Mouse (Mus musculus) left cerebral cortex, adult 6 months (tissue): ENCODE measurements around the gene Ovca2. TPM values are rescaled to one million over a fixed set of nuclear protein-coding genes. Genes with fewer than 3 reads are reported as not detected.

Experiments
- long read RNA-seq, 2 experiments: library from polyadenylated mRNA; unstranded; transcript quantifications; one replicate each; pipeline ENCODE4 v2.0.0; 2019 to 2020
- polyA plus RNA-seq: library from polyadenylated mRNA; unstranded; fragments of <200 nt; fragmentation: Nextera tagmentation; gene quantifications from 2 replicates; pipeline ENCODE4 v1.2.3, GENCODE M21; 2021

Ovca2 gene
- 11.2 and 13.6 TPM in 2 replicates for polyA plus RNA-seq
- long read RNA-seq, experiment 1, transcript Ovca2-201 (2 exons, 2,670 nt) = major isoform, 19 of 29 reads
- long read RNA-seq, experiment 1, partial matches to known transcripts = 0 of 29 reads
- long read RNA-seq, experiment 1, other reads (novel, unspliced or antisense) = 7 of 29 reads
- long read RNA-seq, experiment 2, transcript Ovca2-201 (2 exons, 2,670 nt) = major isoform, 21 of 26 reads
- long read RNA-seq, experiment 2, partial matches to known transcripts = 0 of 26 reads
- long read RNA-seq, experiment 2, other reads (novel, unspliced or antisense) = 2 of 26 reads

DNA sequence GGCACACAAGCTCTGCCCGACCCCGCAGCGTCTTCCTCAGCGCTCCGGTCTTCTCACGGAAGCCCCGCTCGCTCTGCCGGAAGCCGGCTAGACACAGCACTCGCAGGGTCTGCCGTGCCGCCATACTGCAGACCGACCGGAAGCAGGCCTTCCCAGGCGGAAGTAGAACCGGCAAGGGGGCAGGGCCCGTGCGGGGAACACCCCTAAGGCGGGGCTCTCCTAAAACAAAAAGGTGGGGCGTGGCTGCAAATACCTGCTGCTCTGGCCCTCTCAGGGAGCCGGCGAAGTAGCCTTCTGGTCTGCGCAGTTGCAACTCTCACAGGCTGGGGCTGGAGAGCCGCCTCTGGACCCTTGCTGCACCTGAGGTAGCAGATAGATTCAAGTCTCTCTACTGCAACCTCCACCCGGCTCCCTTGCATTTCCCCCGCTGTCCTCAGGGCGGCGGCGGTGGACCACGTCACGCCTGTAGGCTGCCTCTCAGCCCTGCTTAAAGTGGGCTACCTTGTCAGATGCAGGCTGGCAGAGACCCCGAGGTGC lies at the start of gene Ovca2:
Gene Ovca2 (minus strand): TSS at position 164 of the 537 bp plus-strand sequence.

DNA sequence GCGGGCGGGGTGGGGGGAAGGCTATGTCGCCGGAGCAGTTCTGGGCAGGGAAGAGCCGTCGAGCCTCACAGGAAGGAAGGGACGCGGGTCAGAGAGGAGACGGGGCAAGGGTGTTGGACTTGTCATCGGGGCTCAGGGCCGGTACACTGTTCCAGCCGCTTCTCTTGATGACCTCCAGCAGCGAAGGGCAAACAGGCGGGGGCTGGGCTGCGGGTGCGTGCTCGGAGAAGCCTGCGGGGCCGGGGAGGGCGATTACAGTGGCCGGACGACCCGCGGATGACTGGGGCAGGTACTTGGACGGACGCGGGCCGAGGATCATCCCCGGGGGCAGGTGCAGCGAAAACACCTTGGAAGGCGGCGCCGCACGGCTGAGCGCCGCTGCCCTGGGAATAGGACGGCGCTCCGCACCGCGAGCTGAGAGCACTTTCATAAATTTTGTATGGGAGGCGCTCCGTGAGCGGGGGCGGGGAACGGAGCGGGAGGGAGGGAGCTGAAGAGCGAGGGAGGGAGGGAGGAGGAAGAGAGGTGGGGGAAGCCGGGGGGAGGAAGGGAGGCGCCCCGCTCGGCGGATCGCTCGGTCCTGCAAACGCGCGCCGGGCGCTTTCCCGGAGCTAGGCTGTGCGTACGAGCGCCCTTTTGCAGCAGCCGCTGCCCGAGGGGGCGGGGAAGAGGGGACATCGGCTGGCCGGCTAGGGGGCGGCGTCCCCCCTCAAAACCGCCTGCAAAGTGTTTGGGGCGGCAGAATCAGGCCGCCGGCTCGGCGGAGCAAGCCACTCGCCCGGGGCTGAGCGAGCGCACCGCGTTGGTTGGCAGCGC lies 14.8 kb upstream of the Ovca2 start, which contains the start of gene Rtn4rl1:
Gene Rtn4rl1 (plus strand): TSS at position 528 of the 816 bp plus-strand sequence.

DNA sequence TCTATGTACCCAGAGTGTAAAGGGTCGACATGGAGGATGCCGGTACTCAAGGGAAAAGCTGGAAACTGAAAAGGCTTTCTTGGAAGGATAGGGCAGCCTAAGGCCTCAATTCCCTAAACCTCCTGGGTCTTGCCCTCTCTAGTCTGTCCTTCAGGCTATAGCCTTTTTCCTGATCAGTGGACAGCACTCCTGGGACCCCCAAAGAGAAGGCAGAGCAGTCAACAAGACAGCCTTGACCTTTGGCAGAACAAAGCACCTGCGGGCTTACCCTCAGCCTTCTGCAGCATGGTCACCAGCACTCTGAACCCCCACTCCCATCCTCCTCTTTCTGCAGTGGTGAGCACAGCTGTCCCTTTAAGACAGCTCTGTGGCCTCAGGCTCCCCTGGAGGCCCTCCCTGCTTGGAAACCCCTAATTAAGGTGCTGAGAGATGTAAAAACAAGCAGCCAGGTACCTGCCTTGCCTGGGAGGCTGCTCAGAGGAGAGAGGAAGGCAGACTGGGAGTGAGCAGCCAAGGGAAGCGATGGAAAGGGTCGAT lies 12.3 kb upstream of the Ovca2 start, which contains the start of gene Dph1:
Gene Dph1 (minus strand): TSS at position 337 of the 537 bp plus-strand sequence.

DNA sequence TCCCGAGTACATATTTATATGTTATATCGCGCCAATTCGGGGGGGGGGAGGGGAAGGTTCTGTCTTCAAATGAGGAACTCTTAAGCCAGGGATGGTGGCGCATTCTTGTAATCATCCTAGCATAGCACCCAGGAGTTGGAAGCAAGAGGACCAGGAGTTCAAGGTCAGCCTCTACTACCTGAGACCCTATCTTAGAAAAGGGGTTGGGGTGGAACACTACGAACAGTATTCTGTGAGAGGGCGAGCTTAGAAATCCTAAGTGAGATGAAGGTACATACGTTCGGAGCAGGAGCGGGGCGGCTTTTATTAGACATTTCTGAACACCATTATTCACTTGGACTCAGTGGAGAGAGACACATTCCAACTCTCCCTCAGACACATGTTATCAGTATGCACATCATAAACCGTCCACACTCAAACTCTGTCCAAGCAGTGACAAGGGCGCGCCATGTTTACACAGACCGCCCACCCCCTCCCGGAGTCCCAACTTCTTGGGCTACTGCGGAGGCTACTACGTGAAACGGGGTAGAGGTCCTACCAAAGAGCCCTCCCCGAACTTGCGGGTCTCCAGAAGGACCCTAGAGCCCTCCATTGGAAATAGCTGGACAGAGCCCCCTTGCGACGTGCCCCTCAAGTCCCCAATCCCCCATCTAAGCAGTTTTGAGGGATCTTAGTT lies 9.1 kb downstream of the Ovca2 start, which contains the start of gene Hic1:
Gene Hic1 (minus strand): TSS at position 115 of the 676 bp plus-strand sequence.

Other genes starting within 250 kb of the Ovca2 start
- gene Hic1, start 9.3 kb downstream of the Ovca2 start, polyA plus RNA-seq = 0.38 and 1.1 TPM in 2 replicates
- gene Dph1, start 12.4 kb upstream of the Ovca2 start, polyA plus RNA-seq = 17.7 and 21.4 TPM in 2 replicates
- 27.0 and 35.2 TPM in 2 replicates for gene Rtn4rl1, start 14.9 kb upstream of the Ovca2 start, polyA plus RNA-seq
- gene Rpa1, start 169.5 kb upstream of the Ovca2 start, polyA plus RNA-seq = 28.0 and 28.8 TPM in 2 replicates
- 8.9 and 9.5 TPM in 2 replicates for gene Smyd4, start 169.6 kb upstream of the Ovca2 start, polyA plus RNA-seq
- gene Serpinf1, start 243.9 kb upstream of the Ovca2 start, polyA plus RNA-seq = 6.5 and 8.4 TPM in 2 replicates